Mouse (Mus musculus): ENCODE measurements around the gene Nsun2. TPM values are rescaled to one million over a fixed set of nuclear protein-coding genes. Genes with fewer than 3 reads are reported as not detected.

Nsun2 gene
- 10 to 100 TPM; 33.5 to 38.2 TPM for total RNA-seq (2021)

DNA sequence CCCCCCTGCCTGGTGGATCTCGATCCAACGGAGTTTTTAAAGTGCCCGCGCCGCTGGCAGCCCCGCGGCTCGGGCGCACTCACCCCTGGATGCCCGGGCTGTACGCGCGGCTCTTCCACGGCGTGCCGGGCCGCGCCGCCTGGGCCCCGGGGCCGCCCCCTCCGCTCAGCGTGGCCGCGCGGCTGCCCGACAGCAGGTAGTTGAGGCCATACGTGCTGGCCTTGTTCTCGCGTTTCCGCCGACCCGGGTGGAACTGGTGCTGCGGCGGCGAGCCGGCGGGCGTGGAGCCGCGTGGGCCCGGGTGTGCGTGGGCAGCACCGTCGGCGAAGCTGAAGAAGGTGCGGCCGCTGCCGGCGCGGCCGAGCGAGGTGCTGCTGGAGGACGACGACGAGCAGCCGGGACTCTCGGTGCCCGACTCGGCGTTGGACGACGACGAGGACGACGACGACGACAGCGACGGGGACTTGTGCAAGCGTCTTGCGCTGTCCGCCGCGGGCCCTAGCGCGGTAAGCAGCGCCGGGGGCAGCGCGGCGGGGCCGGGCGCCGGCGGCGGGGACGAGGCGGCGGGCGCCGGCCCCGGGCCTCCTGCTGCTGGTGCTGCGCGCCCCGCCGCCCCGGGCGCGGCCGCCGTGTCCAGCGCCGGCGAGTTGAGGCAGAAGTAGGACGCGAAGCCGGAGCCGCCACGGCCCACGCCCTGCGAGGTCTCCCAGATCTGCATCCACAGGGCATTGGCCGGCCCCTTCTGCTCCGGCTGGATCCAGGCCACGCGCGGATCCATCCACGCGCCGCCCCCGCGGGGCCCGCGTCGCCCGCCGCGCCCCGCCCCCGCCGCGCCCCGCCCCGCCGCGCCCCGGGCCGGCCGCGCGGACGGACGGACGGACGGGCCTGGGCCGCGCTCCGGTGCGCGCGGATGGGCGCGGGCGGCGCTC, at the start of gene Nsun2:
Gene Nsun2 (plus strand): TSS at position 342 of the 929 bp plus-strand sequence.
- intact Hi-C loops (cut with DNase I) = loop anchor here (1.0 to 5.0 kb wide), 3 partner anchors 24 to 279 kb away; partner anchors contain the start of gene Srd5a1

DNA sequence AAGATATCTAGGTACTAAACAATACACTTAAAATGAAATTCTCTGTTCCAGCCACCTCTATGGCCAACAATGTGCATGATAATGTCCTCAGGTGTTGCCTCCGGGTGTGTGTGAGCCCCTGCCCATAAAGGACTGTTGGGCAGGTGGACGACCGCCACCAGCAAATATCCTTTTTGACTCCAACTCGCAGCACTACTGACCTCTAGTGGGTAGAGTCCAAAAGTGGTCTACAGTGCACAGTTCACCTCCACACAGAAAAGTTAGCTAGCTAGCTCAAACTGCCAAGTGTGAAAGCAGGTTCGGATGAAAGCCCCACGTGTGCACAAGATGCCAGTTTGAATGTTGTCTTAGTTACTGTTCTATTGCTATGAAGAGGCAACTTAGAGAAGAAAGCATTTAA, 48.2 kb upstream of the Nsun2 start:
- no peak for DNase-seq (ENCODE audit: low spot score)
- intact Hi-C loops (cut with DNase I) = loop anchor here (5.0 to 10.0 kb wide), 3 partner anchors 101 to 901 kb away; partner anchors contain the start of genes Fastkd3 and Mtrr

More for the DNA sequence above, at the start of gene Nsun2:
- DNase-seq (ENCODE audit: low spot score) = peak; percentile 44

DNA sequence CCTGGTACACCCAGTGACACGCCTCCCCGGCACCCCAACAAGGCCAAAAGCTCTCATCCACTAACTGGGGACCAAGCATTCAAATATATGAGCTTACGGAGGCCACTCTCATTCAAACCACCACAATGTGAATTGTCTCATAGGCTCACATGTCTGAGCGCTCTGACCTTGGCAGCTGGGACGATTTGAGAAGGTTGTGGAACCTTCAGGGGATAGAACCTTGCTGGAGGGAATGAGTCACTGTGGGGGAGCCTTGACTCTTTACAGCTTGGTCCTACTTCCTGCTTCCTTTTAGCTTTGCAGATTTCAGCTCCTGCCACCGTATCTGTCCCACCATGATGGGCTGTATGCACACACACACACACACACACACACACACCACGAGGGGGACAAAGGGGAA, 47.7 kb upstream of the Nsun2 start:
- intact Hi-C loops (cut with DNase I) = loop anchor here (5.0 to 10.0 kb wide), 3 partner anchors 101 to 901 kb away; partner anchors contain the start of genes Fastkd3 and Mtrr
- DNase-seq (ENCODE audit: low spot score) = no peak

DNA sequence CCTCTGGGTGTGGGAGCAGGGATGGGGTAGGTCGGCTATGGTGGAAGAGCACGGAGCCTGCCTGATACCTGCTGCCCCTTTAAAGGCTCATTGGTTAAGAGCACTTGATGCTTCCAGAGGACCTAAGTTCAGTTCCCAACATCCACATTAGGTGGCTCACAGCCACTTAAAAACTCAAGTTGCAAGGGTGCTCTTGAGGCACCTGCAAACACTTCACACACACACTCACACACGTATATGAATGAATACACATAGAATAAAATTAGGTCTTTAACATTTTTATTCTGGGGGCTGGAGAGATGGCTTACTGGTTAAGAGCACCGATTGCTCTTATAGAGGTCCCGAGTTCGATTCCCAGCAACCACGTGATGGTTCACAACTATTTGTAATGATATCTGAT, 46.4 kb upstream of the Nsun2 start:
- intact Hi-C loops (cut with DNase I) = loop anchor here (5.0 to 10.0 kb wide), 3 partner anchors 102 to 902 kb away; partner anchors contain the start of genes Fastkd3 and Mtrr

DNA sequence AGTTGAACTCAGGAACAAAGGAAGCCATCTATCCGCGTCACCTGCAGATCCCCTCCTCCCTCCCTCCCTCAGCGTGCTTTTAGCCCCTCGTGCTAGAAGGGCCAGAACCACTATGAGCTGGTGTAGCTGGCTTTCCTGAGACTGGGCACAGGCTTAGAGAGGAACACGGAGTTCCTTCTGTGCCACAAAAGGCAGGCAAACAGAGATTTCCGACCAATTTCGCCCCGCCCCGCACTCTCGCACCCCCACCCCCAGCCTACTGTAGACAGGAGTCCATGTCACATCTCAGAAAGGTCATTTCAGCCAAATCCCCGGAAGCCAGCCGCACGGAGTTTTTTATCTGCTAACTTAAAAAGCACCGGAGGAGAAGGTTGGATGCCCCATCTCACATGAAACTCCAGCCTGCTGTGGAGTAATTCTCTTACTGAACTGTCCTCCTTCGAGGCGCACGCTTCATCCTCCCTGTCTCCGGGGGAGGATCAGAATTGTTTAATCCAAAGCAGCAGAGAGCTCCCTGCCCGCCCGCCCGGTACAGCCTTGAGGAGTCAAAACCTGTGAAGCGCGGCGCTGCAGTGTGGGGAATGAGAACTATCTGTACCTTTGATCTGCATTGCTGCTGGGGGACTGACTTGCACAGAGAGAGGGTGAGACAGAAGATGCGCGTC, 45.8 kb upstream of the Nsun2 start:
- intact Hi-C loops (cut with DNase I) = loop anchor here (5.0 to 10.0 kb wide), 3 partner anchors 103 to 903 kb away; partner anchors contain the start of genes Fastkd3 and Mtrr
- DNase-seq (ENCODE audit: low spot score) = no peak

More for the DNA sequence above, 46.4 kb upstream of the Nsun2 start:
- DNase-seq (ENCODE audit: low spot score) = no peak

DNA sequence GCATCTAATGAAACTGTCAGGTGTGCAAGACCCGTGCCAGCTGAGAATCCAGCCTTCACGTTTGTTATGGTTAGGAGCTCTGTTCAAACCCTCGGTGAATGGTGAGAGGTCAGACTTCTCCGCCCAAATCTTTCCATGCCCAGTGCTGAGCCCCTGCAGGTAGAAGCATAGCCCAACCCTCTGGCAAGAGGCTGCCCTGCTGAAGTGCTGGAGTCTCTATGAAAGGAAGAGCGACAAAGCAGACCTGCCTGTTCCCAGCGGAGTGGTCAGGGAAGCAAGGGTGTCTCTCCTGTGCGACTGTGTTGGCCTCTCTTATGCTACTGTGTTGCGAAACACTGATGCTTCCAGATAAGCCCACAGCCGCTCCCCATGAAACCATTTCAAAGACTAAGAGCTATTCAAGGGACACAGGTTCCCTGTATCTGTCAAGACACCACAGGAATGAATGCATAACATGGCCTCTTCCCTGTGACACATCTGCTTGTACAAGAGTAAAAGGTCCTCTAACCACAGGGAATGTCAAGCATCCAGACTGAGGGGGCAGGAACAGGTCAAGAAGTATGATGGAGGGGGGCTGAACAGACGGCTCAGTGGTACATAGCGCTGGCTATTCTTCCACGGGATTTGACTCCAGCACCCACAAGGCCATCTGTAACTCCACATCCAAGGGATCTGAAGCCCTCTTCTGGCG, 44.8 kb upstream of the Nsun2 start:
- no peak for DNase-seq (ENCODE audit: low spot score)
- intact Hi-C loops (cut with DNase I) = loop anchor here (5.0 to 10.0 kb wide), 3 partner anchors 104 to 904 kb away; partner anchors contain the start of genes Fastkd3 and Mtrr

DNA sequence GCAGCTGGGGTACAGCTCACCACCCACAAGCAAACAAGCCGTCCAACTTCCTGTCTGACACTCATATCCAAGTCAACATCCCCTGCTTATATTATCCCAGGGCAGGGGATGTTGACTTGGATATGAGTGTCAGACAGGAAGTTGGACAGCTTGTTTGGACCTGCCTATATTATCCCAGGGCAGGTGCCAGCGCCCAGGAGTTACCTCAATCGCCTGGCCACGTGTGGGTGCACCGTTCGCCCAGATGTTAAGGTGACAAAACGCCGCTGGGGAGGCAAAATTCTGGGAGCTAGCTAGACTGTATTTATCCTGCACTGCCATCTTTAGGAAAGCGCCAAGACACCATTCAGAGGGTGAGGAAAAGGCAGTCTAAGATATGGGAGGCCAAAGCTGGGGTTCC, 43.8 kb upstream of the Nsun2 start:
- intact Hi-C loops (cut with DNase I) = loop anchor here (5.0 to 10.0 kb wide), 3 partner anchors 105 to 905 kb away; partner anchors contain the start of genes Fastkd3 and Mtrr
- DNase-seq (ENCODE audit: low spot score) = no peak

DNA sequence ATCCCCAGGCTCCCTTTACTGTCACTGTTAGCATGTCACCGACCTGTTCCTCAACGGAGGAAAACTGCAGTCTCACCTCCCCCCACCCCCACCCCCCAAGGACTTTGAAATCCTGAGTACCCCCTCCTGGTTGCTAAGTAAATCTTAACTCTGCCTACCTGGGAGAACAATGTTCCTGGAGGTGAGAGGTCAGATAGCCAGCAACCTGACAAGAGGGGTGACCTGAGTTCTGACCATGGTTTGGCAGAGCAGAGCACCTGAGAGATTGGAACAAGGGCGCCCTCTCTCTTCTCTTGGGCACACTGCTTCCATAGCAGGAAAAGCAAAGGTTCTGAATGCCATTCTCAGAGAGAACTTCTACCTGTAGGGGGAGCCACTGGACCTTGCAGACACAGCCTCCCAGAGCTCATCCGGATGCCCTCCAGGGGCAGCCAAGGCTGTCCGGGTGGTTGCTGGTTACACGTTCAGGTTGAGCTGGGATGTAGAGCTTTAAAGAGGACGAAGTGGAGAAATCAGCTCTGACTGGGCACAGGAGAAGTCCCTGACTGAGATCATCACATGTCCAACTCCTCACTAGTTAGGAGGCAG, 40.6 kb upstream of the Nsun2 start:
- no peak for DNase-seq (ENCODE audit: low spot score)
- intact Hi-C loops (cut with DNase I) = no loop called here

DNA sequence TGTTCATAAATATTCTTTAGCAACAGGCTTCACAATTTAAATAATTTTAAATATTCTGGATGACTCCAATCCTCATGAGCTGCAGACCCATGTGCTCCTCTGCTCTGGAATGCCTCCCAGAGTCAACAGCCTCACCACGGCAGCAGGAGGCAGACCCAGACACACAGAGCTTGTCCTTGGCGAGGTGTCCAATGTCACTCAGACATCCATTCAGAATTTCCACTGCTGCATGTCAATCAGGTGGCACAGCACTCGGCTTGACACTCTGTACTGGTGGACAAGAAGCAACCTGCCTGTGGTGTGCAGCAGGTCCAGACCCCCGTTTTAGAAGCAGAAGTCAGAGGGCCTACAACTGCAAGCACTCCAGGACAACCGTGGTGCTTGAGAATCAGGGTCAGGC, 35.3 kb upstream of the Nsun2 start:
- no peak for DNase-seq (ENCODE audit: low spot score)
- intact Hi-C loops (cut with DNase I) = no loop called here

DNA sequence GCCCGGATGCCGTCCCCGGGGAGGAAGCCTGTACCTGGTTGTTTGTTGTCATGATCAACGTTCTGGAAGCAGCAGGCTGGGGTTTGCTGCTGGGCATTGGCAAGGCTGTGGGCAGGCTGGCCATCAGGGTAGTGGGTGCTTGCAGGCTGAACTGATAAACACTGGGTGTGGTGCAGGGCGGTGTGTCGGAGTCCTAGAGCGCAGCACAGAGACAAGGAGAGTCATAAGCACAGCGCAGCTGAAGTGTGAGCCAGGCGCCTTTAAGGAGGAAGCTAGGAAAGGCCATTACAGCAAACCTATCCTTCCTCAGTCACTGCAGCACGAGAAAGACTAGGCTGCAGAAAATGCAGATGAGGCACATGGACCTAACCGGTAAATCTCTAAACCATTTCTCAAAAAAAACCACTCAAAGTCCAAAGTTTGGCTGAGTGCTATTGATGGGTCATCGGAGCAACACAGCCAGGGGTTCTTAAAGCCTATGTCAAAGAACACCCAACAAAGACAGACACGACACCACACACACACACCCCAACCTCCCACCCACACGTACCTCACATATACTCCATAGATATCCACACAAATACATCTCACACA, 31.3 kb upstream of the Nsun2 start:
- no peak for DNase-seq (ENCODE audit: low spot score)
- intact Hi-C loops (cut with DNase I) = no loop called here

DNA sequence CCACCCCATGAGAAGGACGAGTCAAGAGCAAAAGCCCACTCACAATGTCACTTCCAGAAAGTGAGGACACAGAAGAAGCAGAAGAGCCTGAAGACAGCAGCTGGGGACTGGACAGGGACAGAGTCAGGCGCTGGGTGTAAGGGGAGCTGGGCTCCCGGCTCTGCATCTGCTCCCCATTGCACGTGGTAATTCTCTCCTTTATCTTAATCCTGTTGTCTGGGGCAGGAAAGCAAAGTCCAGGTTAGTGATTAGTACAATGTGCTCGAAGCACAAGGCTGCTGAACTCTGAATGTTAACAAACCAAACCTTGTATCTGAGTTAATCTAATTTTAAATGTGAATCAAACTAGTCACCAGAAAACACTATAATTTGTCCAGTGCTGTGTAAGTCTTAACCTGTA, 30.7 kb upstream of the Nsun2 start:
- intact Hi-C loops (cut with DNase I) = no loop called here
- no peak for DNase-seq (ENCODE audit: low spot score)

DNA sequence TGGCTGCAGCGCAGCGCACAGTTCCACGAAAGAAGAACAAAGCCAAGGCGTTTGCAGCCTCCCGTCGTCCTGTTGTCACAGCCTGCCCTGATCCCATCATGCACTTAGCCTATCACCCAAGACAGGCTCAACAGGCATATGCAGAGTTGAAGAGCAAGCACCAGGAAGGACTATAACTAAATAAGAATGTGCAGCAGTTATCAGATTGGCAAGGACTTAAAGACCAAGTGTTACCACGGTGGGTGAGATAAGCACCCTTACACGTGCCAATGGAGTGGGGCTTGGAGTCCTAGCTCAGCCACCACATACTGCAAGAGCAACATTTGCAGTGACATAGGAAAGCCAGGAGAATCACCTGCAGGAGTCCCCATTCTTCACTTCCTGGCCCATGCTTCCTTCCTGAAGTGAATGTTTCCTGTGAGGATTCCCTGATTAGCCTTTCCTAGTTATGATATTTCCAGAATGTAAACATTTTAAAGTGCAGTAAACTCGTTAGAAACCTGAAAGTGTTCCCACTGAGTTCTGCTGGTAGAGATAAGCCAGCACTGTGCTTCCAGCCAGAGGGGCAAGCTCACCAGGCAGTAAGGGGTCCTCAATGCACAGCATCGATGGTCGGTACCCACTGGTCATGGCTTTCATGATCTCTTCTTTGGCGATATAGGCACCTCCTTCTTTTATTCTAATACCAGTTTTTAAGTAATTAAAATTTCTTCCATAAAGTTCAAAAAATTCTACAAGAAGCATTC, 27.0 kb upstream of the Nsun2 start:
- no peak for DNase-seq (ENCODE audit: low spot score)
- intact Hi-C loops (cut with DNase I) = no loop called here

DNA sequence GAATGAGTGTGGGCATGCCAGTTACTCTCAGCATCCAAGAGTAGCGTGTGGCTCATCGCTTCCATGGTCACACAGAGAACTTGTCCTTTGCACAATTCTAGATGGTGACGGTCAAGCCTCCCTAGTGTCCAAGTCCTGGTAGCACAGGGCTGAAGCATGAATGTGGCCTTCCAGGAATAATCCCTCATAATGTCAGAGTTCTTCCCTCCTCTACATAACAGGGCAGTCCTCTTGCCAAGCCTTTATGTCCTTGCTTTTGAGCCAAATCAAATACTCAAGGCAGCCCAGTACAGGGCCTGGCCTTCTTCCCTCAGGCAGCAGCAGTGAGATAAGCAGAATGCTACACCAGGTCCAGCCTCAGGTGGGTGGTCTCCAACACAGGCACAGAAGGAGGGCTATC, 25.9 kb upstream of the Nsun2 start:
- no peak for DNase-seq (ENCODE audit: low spot score)
- intact Hi-C loops (cut with DNase I) = no loop called here

DNA sequence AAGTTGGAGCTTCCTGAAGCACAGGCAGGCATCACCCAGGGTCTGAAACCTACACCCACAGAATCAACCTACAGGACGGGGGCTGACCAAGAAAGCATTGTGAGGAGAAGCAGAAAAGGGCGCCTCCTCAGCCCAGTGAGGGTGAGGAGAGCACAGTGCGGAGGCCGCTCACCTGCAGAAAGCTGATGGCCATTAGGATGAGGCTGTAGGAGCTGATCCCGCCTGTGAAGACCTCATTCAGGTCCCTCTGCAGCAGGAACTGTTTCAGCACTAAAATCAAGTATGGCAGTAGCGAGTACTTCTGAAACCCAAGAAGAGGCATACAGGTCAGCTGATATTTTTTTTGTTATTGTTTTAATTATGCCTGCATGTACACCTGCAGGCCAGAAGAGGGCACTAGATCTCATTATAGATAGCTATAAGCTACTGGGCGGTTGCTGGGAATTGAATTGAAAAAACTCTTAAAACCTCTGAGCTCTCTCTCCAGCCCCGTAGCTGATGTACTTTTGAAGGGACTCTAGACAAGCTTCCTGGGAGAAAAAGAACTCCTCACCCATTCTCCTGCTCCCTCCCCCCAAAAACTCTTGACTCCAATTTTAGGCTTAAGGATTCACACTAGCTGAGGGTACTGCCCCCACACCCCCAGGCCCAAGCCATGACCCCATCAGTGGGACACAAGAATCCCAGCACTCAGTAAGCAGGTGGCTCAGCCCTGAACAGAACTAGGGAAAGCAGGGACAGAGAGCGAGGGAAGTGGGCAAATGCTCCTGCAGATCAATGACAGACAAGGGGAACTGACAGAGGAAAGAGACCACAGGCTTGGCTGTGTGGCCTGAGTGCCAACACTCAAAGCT, 23.9 kb upstream of the Nsun2 start:
- intact Hi-C loops (cut with DNase I) = loop anchor here (1.0 to 2.0 kb wide), 3 partner anchors 24 to 145 kb away; partner anchors contain the start of gene Nsun2
- DNase-seq (ENCODE audit: low spot score) = no peak

DNA sequence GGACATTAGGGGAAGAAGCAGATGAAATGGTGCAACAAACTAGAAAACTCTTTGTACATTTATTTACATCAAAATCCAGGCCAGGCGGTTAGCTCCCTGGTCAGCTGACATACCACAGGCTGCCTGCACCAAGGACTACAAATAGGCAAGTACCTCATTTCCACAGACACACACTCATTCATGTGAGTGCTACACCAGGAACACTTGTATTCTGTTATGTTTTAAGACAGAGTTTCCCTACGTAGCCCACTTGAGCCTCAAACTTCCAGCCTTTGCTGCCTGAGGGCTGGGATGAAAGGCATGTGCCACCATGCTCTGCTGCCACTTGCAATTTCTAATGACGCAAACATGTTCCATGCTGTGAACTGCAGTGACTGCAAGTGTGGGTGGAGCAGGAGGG, 18.5 kb upstream of the Nsun2 start:
- DNase-seq (ENCODE audit: low spot score) = no peak
- intact Hi-C loops (cut with DNase I) = no loop called here

DNA sequence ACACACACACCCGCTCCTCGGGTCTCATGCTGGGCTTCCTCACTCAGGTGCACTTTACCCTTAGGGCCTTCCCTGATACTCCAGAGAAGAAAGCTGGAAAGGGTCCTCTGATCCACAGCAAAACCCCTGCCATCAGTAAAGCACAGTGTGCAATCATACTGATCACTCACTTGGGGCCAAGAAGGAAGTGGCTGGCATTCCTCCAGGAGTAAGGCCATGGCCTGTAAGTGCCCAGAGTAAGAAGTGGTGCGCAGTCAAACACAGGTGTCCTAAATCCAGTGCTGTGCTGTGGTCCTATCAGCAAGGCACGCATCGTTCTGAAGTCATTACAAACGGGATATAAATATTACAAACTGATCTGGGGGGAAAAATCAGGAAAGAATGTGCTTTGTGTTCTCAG, 16.1 kb upstream of the Nsun2 start:
- DNase-seq (ENCODE audit: low spot score) = no peak
- intact Hi-C loops (cut with DNase I) = no loop called here

DNA sequence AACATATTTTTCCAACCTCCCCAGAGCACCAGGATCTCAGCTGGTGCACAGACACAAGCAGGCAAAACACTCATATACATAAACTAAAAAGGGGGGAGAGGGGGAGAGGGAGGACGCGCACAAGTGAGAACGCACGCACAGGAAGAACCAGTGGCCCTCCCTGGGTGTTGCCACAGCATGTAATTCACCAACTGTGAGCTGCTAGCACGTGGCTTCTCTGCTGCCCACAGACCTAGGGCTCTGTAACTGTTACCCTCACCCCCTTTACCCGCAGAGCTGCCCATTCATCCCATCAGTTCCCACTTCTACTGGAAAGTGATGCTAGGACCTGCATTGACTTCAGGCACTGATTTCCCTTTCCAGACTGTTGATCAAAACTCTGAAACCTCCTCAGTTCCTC, 14.4 kb upstream of the Nsun2 start:
- no peak for DNase-seq (ENCODE audit: low spot score)
- intact Hi-C loops (cut with DNase I) = no loop called here

Data from heart, postnatal 25 days (tissue).